Mouse (Mus musculus) liver, embryonic 14.5 days (tissue): ENCODE measurements around the gene Ssxb8. TPM values are rescaled to one million over a fixed set of nuclear protein-coding genes. Genes with fewer than 3 reads are reported as not detected.
A peak's percentile ranks its signal among the peaks of the same experiment; 100 is the strongest.
"Not testable (repeated sequence)": the region's sequence is repeated elsewhere in the genome, so short reads cannot be mapped to it uniquely, and the experiment has no call there.

Experiments
- ATAC-seq: fragments of 200-750 bp; cut with Nextera tagmentation; 2 replicates; pipeline ENCODE4 v1.8.0; 2017; ENCODE audit warnings: moderate number of reproducible peaks, mild to moderate bottlenecking, moderate library complexity; ENCODE audit not compliant: insufficient read depth
- DNase-seq, 3 experiments: peaks; one replicate each; pipeline ENCODE4 v3.0.0-alpha.2; 2012 to 2013; ENCODE audit warnings: low read depth in 3 of 3, low spot score in 3 of 3
- H3K27ac ChIP-seq: fragments of 300-500 bp; sonication (generic); 2 replicates; pipeline ENCODE4 v1.5.1; 2014; ENCODE audit warnings: moderate library complexity, mild to moderate bottlenecking, control low read depth, inconsistent platforms
- H3K27me3 ChIP-seq: fragments of 300-500 bp; sonication (generic); 2 replicates; pipeline ENCODE4 v1.6.1; 2014; ENCODE audit warnings: mild to moderate bottlenecking, low read length, moderate library complexity; ENCODE audit not compliant: control insufficient read depth, insufficient read depth
- H3K36me3 ChIP-seq: fragments of 300-500 bp; sonication (generic); replicated peaks from 2 replicates; pipeline ENCODE4 v1.6.1; 2014; ENCODE audit warnings: low read depth; ENCODE audit not compliant: control insufficient read depth, insufficient read depth
- H3K4me1 ChIP-seq, 2 experiments: fragments of 200-500 bp in 1 of 2; fragments of 300-500 bp in 1 of 2; sonication (generic) in 1 of 2; replicated peaks; 2 replicates each; pipeline ENCODE4 v1.6.1; 2012 to 2014; ENCODE audit warnings: antibody characterized with exemption in 1 of 2, inconsistent platforms in 1 of 2, low read length in 1 of 2; ENCODE audit not compliant: control insufficient read depth in 2 of 2, insufficient read depth in 2 of 2
- H3K4me2 ChIP-seq: fragments of 300-500 bp; sonication (generic); 2 replicates; pipeline ENCODE4 v1.6.1; 2014; ENCODE audit warnings: low read depth, mild to moderate bottlenecking, control low read depth, moderate library complexity
- H3K4me3 ChIP-seq, 2 experiments: fragments of 200-500 bp in 1 of 2; fragments of 300-500 bp in 1 of 2; sonication (generic) in 1 of 2; 2 replicates each; pipeline ENCODE4 v1.5.1; 2012 to 2014; ENCODE audit warnings: low read depth in 2 of 2, low read length in 2 of 2, mild to moderate bottlenecking in 2 of 2, control low read depth in 1 of 2, inconsistent platforms in 1 of 2, moderate library complexity in 1 of 2; ENCODE audit not compliant: insufficient read depth in 1 of 2
- H3K9ac ChIP-seq: fragments of 300-500 bp; sonication (generic); replicated peaks from 2 replicates; pipeline ENCODE4 v1.6.1; 2014; ENCODE audit warnings: mild to moderate bottlenecking, control low read depth, moderate library complexity
- H3K9me3 ChIP-seq: fragments of 300-500 bp; sonication (generic); 2 replicates; pipeline ENCODE4 v1.6.1; 2016; ENCODE audit warnings: low read length, mixed read lengths; ENCODE audit not compliant: control insufficient read depth
- CTCF ChIP-seq: IDR thresholded peaks from 2 replicates; pipeline ENCODE4 v1.5.1; 2016; ENCODE audit warnings: antibody characterized with exemption, low read depth, control low read depth
- EP300 ChIP-seq: IDR thresholded peaks from 2 replicates; pipeline ENCODE4 v1.6.1; 2016; ENCODE audit warnings: antibody characterized with exemption, low read depth
- WGBS: fragments of 180-500 bp; shearing (Covaris S2); extraction: QIAGEN DNeasy Blood & Tissue Kit; methylation state at CpG from one replicate; pipeline ENCODE4 v1.1.7; 2014; ENCODE audit not compliant: insufficient replicate concordance; 5-methylcytosine and 5-hydroxymethylcytosine counted together
- polyA plus RNA-seq, 2 experiments: library from polyadenylated mRNA; depleted of rRNA in 1 of 2; stranded (reverse) in 1 of 2; unstranded in 1 of 2; fragments of >200 nt; fragmentation: Nextera tagmentation in 1 of 2; extraction: Ambion mirVana in 1 of 2; gene quantifications; 2 replicates each; pipeline versions ENCODE4 v1.2.1 to v1.2.3; 2012 to 2014

The Ssxb8 gene
- polyA plus RNA-seq (2012; rRNA removed) (not detected in 2 replicates), polyA plus RNA-seq (2014; fragmentation: Nextera tagmentation; extraction: Ambion mirVana) (not detected in 2 replicates)

- not testable (repeated sequence) for H3K4me1 ChIP-seq, H3K9ac ChIP-seq, ATAC-seq, H3K4me2 ChIP-seq, H3K4me3 ChIP-seq, DNase-seq, H3K27ac ChIP-seq, H3K9me3 ChIP-seq, H3K36me3 ChIP-seq, H3K27me3 ChIP-seq
- 33% methylated on average over 1 of the region's 1 CpGs for WGBS
Observed at GRCm38 (mm10) chrX:8690744-8691143, at the start of gene Ssxb8. Ssxb8 (minus strand) TSS chrX:8690844.

DNA sequence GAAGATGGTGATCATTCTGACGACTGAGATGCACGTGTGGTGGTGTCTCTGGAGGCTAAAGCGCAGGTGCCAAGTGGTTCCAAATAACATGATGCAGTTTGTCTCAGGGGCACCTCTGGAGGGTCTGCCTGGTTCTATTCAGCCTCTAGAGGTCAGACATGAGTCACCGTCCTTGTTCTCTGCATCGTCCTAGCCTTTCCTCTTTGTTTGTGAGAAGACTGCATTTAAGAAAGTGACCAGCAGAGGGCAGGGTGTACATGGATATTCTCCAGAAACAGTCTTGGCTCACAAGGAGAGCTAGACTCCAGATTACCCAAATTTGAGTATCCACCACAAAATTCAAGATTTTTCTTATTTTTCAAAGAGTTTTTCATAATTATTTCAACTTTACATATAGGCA lies 42.3 kb upstream of the Ssxb8 start:
- Histone ChIP-seq H3K9ac (no peak overlapping the region), H3K4me2 (no peak overlapping the region), H3K4me1 (no peaks in the 10 kb centered on the region), H3K27me3 (no peaks in the 10 kb centered on the region), H3K36me3 (no peaks in the 10 kb centered on the region), H3K9me3 (no peaks in the 10 kb centered on the region), H3K27ac (no peak overlapping the region), H3K4me3 (no peak overlapping the region)
- ATAC-seq (no peak), DNase-seq (no peak)
- 30% methylated on average over 5 of the region's 5 CpGs for WGBS
- TF ChIP-seq CTCF, result peak; percentile 26; the same call in 1 of the 2 replicates
- no peak for TF ChIP-seq EP300

GRCm38 (mm10) chrX:8663085-8663484 lies 27.6 kb downstream of the Ssxb8 start:
- DNase-seq, result no peak
- H3K4me2 ChIP-seq, result no peak overlapping the region
- no peaks in the 10 kb centered on the region for H3K4me1 ChIP-seq
- H3K9me3 ChIP-seq, result no peaks in the 10 kb centered on the region
- ATAC-seq, result no peak
- 63% methylated on average over 4 of the region's 4 CpGs for WGBS
- no peak overlapping the region for H3K27ac ChIP-seq
- no peaks in the 10 kb centered on the region for H3K36me3 ChIP-seq
- no peak for TF ChIP-seq CTCF
- no peak for TF ChIP-seq EP300
- H3K27me3 ChIP-seq, result no peaks in the 10 kb centered on the region
- no peak overlapping the region for H3K9ac ChIP-seq
- no peak overlapping the region for H3K4me3 ChIP-seq

Other genes with a start within 250 kb of the Ssxb8 start
- not detected in 2 replicates for gene Ssxb2, start 229.1 kb downstream of the Ssxb8 start, polyA plus RNA-seq (2012; rRNA removed)
- gene Ssxb2, start 229.1 kb downstream of the Ssxb8 start, polyA plus RNA-seq (2014; fragmentation: Nextera tagmentation; extraction: Ambion mirVana), result not detected in 2 replicates
- gene Gm14459, start 165.9 kb downstream of the Ssxb8 start, polyA plus RNA-seq (2012; rRNA removed), result not detected in 2 replicates
- not detected in 2 replicates for gene Gm14459, start 165.9 kb downstream of the Ssxb8 start, polyA plus RNA-seq (2014; fragmentation: Nextera tagmentation; extraction: Ambion mirVana)
- gene Ssxb6, start 142.6 kb downstream of the Ssxb8 start, polyA plus RNA-seq (2012; rRNA removed), result not detected in 2 replicates
- not detected in 2 replicates for gene Ssxb6, start 142.6 kb downstream of the Ssxb8 start, polyA plus RNA-seq (2014; fragmentation: Nextera tagmentation; extraction: Ambion mirVana)
- not detected in 2 replicates for gene Ssxb3, start 99.0 kb downstream of the Ssxb8 start, polyA plus RNA-seq (2012; rRNA removed)
- gene Ssxb3, start 99.0 kb downstream of the Ssxb8 start, polyA plus RNA-seq (2014; fragmentation: Nextera tagmentation; extraction: Ambion mirVana), result not detected in 2 replicates
- not detected in 2 replicates for gene Ssx9, start 57.6 kb upstream of the Ssxb8 start, polyA plus RNA-seq (2012; rRNA removed)
- not detected in 2 replicates for gene Ssx9, start 57.6 kb upstream of the Ssxb8 start, polyA plus RNA-seq (2014; fragmentation: Nextera tagmentation; extraction: Ambion mirVana)
- gene Ssxb5, start 112.8 kb upstream of the Ssxb8 start, polyA plus RNA-seq (2012; rRNA removed), result not detected in 2 replicates
- not detected in 2 replicates for gene Ssxb5, start 112.8 kb upstream of the Ssxb8 start, polyA plus RNA-seq (2014; fragmentation: Nextera tagmentation; extraction: Ambion mirVana)
- not detected in 2 replicates for gene Gm6592, start 153.2 kb upstream of the Ssxb8 start, polyA plus RNA-seq (2012; rRNA removed)
- not detected in 2 replicates for gene Gm6592, start 153.2 kb upstream of the Ssxb8 start, polyA plus RNA-seq (2014; fragmentation: Nextera tagmentation; extraction: Ambion mirVana)
- gene Gm5751, start 183.4 kb upstream of the Ssxb8 start, polyA plus RNA-seq (2012; rRNA removed), result not detected in 2 replicates
- gene Gm5751, start 183.4 kb upstream of the Ssxb8 start, polyA plus RNA-seq (2014; fragmentation: Nextera tagmentation; extraction: Ambion mirVana), result not detected in 2 replicates
- 0.11 and 0.12 TPM in 2 replicates for gene B630019K06Rik, start 201.5 kb upstream of the Ssxb8 start, polyA plus RNA-seq (2012; rRNA removed)
- gene B630019K06Rik, start 201.5 kb upstream of the Ssxb8 start, polyA plus RNA-seq (2014; fragmentation: Nextera tagmentation; extraction: Ambion mirVana), result 0.06 and 0.13 TPM in 2 replicates